Mouse (Mus musculus) stomach, postnatal 0 days (tissue): ENCODE measurements around the gene Pex7. TPM values are rescaled to one million over a fixed set of nuclear protein-coding genes. Genes with fewer than 3 reads are reported as not detected.

Experiments
- ATAC-seq: fragments of 200-750 bp; cut with Nextera tagmentation; 2 replicates; pipeline ENCODE4 v1.8.0; 2017; ENCODE audit not compliant: low FRiP score, low TSS enrichment
- DNase-seq: peaks from one replicate; pipeline ENCODE4 v3.0.0-alpha.2; 2016; ENCODE audit warnings: low spot score
- H3K27ac ChIP-seq: fragments of 300-500 bp; sonication (generic); replicated peaks from 2 replicates; pipeline ENCODE4 v1.5.1; 2014; ENCODE audit warnings: mild to moderate bottlenecking, control low read depth
- H3K27me3 ChIP-seq: fragments of 300-500 bp; sonication (generic); 2 replicates; pipeline ENCODE4 v1.6.1; 2014; ENCODE audit warnings: low read length; ENCODE audit not compliant: control insufficient read depth, insufficient read depth
- H3K36me3 ChIP-seq: fragments of 300-500 bp; sonication (generic); 2 replicates; pipeline ENCODE4 v1.6.1; 2014; ENCODE audit warnings: low read length, mixed read lengths; ENCODE audit not compliant: control insufficient read depth, insufficient read depth
- H3K4me1 ChIP-seq: fragments of 300-500 bp; sonication (generic); replicated peaks from 2 replicates; pipeline ENCODE4 v1.6.1; 2014; ENCODE audit warnings: antibody characterized with exemption; ENCODE audit not compliant: control insufficient read depth, insufficient read depth
- H3K4me2 ChIP-seq: fragments of 300-500 bp; sonication (generic); replicated peaks from 2 replicates; pipeline ENCODE4 v1.6.1; 2014; ENCODE audit warnings: low read depth, mild to moderate bottlenecking, control low read depth, moderate library complexity
- H3K4me3 ChIP-seq: fragments of 300-500 bp; sonication (generic); 2 replicates; pipeline ENCODE4 v1.5.1; 2014; ENCODE audit warnings: low read depth, low read length, control low read depth
- H3K9ac ChIP-seq: fragments of 300-500 bp; sonication (generic); 2 replicates; pipeline ENCODE4 v1.6.1; 2014; ENCODE audit warnings: mild to moderate bottlenecking, low read length, control low read depth, mixed read lengths
- H3K9me3 ChIP-seq: fragments of 300-500 bp; sonication (generic); 2 replicates; pipeline ENCODE4 v1.6.1; 2016; ENCODE audit warnings: low read length; ENCODE audit not compliant: control insufficient read depth
- CTCF ChIP-seq: IDR thresholded peaks from 2 replicates; pipeline ENCODE4 v1.5.1; 2016; ENCODE audit warnings: antibody characterized with exemption, low read depth, mild to moderate bottlenecking, moderate library complexity
- EP300 ChIP-seq: optimal IDR thresholded peaks from 2 replicates; pipeline ENCODE3; 2016; ENCODE audit warnings: antibody characterized with exemption
- WGBS: fragments of 180-500 bp; shearing (Covaris S2); extraction: QIAGEN DNeasy Blood & Tissue Kit; methylation state at CpG from one replicate; pipeline ENCODE4 v1.1.7; 2014; 5-methylcytosine and 5-hydroxymethylcytosine counted together
- polyA plus RNA-seq: library from polyadenylated mRNA; unstranded; fragments of >200 nt; fragmentation: Nextera tagmentation; extraction: Ambion mirVana; gene quantifications from 2 replicates; pipeline ENCODE4 v1.2.1, GENCODE M21; 2015

The Pex7 gene
- polyA plus RNA-seq, 1 experiment from 2014 or later = 56.0 TPM

- Histone ChIP-seq H3K27ac (no peak overlapping the region), H3K4me3 (no peak overlapping the region), H3K4me1 (no peaks in the 10 kb centered on the region), H3K9ac (no peak overlapping the region), H3K4me2 (peak overlapping the region; percentile 8; the same call in 1 of the 2 replicates), H3K36me3 (no peaks in the 10 kb centered on the region), H3K27me3 (no peaks in the 10 kb centered on the region), H3K9me3 (no peaks in the 10 kb centered on the region)
- 62% methylated on average over 9 of the region's 9 CpGs for WGBS
- ATAC-seq (no peak), DNase-seq (no peak)
- TF ChIP-seq CTCF (no peak), EP300 (no peak)
Observed at GRCm38 (mm10) chr10:19936961-19937708, 29.6 kb upstream of the Pex7 start.

- Histone ChIP-seq H3K4me2 (peak overlapping the region; percentile 93), H3K4me1 (no peaks in the 10 kb centered on the region), H3K27ac (no peak overlapping the region), H3K9me3 (no peaks in the 10 kb centered on the region), H3K27me3 (no peaks in the 10 kb centered on the region), H3K9ac (no peak overlapping the region), H3K36me3 (no peaks in the 10 kb centered on the region), H3K4me3 (peak overlapping the region; percentile 77)
- no peak for TF ChIP-seq EP300
- TF ChIP-seq CTCF = no peak
- ATAC-seq (no peak), DNase-seq (no peak)
- 22% methylated on average over 4 of the region's 4 CpGs for WGBS
Observed at GRCm38 (mm10) chr10:19935821-19936367, 28.4 kb upstream of the Pex7 start.

- Histone ChIP-seq H3K4me2 (peak overlapping the region; percentile 93), H3K27me3 (no peaks in the 10 kb centered on the region), H3K36me3 (no peaks in the 10 kb centered on the region), H3K9ac (peak overlapping the region; percentile 78), H3K27ac (peak overlapping the region; percentile 90; the same call in 1 of the 2 replicates), H3K9me3 (no peaks in the 10 kb centered on the region), H3K4me1 (no peaks in the 10 kb centered on the region), H3K4me3 (peak overlapping the region; percentile 77)
- ATAC-seq = no peak
- 8% methylated on average over 10 of the region's 10 CpGs for WGBS
- no peak for DNase-seq
- TF ChIP-seq CTCF (no peak), EP300 (no peak)
Observed at GRCm38 (mm10) chr10:19935295-19935623, 27.8 kb upstream of the Pex7 start.

GRCm38 (mm10) chr10:19934384-19935294, 27.1 kb upstream of the Pex7 start, which contains the start of gene Map3k5:
Gene Map3k5 (plus strand): TSS chr10:19934472.
- Histone ChIP-seq H3K4me1 (no peaks in the 10 kb centered on the region), H3K9ac (peak within 1 kb of the TSS; percentile 78), H3K4me3 (peak within 1 kb of the TSS; percentile 77), H3K9me3 (no peaks in the 10 kb centered on the region), H3K36me3 (no peaks in the 10 kb centered on the region), H3K4me2 (peak within 1 kb of the TSS; percentile 93), H3K27ac (peak within 1 kb of the TSS; percentile 90), H3K27me3 (no peaks in the 10 kb centered on the region)
- peak; percentile 71 for DNase-seq
- WGBS = under 1% methylated on average over 55 of the region's 95 CpGs
- no peak for TF ChIP-seq EP300
- TF ChIP-seq CTCF = peak; percentile 53
- ATAC-seq = peak; percentile 39

- WGBS = 0% methylated on average over 50 of the region's 97 CpGs
- H3K27me3 ChIP-seq = no peaks in the 10 kb centered on the region
- H3K4me2 ChIP-seq = peak overlapping the region; percentile 93
- H3K9me3 ChIP-seq = no peaks in the 10 kb centered on the region
- TF ChIP-seq EP300 (no peak), CTCF (peak; percentile 45)
- H3K36me3 ChIP-seq = no peaks in the 10 kb centered on the region
- peak; percentile 92 for ATAC-seq
- peak overlapping the region; percentile 78 for H3K9ac ChIP-seq
- peak overlapping the region; percentile 90 for H3K27ac ChIP-seq
- peak overlapping the region; percentile 77 for H3K4me3 ChIP-seq
- H3K4me1 ChIP-seq = no peaks in the 10 kb centered on the region
- peak; percentile 93 for DNase-seq
Observed at GRCm38 (mm10) chr10:19933511-19934383, 26.3 kb upstream of the Pex7 start.
